Mouse (Mus musculus): ENCODE measurements around the gene Ddc. TPM values are rescaled to one million over a fixed set of nuclear protein-coding genes. Genes with fewer than 3 reads are reported as not detected.

The Ddc gene
- total RNA-seq, 1 experiment from 2014 or later: not detected

Other genes with a start within 250 kb of the Ddc start
- 100 and 110 TPM in 2 replicates for gene Ikzf1, start 213.1 kb downstream of the Ddc start, total RNA-seq (2017)
- 68.5 and 68.9 TPM in 2 replicates for gene Fignl1, start 89.2 kb downstream of the Ddc start, total RNA-seq (2017)
- gene Grb10, start 140.5 kb upstream of the Ddc start, total RNA-seq (2017): 22.5 and 23.0 TPM in 2 replicates